Mouse (Mus musculus): ENCODE results near the gene Baz1a. TPM values are rescaled to one million over a fixed set of nuclear protein-coding genes. Genes with fewer than 3 reads are reported as not detected.
A peak's percentile ranks its signal among the peaks of the same experiment; 100 is the strongest.
"Not testable (repeated sequence)": the region's sequence is repeated elsewhere in the genome, so short reads cannot be mapped to it uniquely, and the experiment has no call there.

The Baz1a gene
- total RNA-seq, 2 experiments from 2014 or later, result 107 to 200 TPM

GRCm38 (mm10) chr12:55013031-55013430 is 1.1 kb downstream of the Baz1a start:
- ATAC-seq (ENCODE audit: poor library complexity, severe bottlenecking), result no peak

DNA sequence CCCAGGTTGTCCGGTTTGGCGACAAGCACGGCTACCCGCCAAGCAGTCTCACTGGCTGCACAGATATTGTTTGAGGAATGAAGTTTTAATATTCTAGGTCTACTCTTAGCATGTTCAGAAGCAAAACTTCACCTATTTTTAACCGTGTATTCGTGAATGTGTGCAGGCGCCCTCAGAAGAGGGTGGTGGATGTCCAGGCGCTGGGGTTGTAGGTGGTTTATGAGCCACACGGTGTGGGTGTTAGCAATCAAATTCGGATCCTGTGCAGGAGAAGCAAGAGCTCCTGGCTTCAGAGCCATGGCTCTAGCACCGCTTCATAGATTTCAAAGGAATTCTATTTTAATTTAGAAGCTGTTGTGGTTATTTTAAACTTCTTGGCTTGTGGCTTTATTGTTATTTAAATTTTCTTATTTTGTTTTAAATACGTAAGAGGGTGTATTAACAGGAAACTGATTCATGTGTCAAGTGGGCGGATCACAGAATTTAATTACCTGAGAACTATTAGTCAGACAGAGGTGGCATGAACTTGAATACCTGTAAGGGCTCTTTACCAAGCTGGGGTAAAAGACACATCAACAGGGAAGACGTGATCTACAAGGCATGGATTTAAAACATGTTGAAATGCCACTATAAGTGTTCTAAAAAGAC is 6.7 kb downstream of the Baz1a start:
- ATAC-seq (ENCODE audit: poor library complexity, severe bottlenecking), result no peak

- no peak for ATAC-seq (ENCODE audit: poor library complexity, severe bottlenecking)
These were observed 8.1 kb downstream of the Baz1a start for GRCm38 (mm10) chr12:55006071-55006470.

DNA sequence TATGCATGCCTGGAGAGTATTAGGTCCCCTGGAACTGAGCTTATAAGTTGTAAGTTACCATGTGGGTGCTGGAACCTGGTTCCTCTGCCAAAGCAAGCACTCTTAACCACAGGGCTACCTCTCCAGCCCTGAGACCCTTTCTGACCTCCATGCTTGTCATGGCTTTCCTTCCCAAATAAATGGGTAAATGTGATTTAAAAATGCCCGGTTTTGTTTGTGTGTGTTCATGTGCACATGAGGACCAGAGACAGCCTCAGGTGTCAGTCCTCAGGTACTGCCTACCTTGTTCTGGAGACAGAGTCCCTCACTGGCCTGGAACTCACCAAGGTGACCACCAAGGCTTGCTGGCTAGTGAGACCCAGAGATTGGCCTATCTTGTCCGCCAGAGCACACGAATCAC is 9.8 kb downstream of the Baz1a start:
- no peak for ATAC-seq (ENCODE audit: poor library complexity, severe bottlenecking)

DNA sequence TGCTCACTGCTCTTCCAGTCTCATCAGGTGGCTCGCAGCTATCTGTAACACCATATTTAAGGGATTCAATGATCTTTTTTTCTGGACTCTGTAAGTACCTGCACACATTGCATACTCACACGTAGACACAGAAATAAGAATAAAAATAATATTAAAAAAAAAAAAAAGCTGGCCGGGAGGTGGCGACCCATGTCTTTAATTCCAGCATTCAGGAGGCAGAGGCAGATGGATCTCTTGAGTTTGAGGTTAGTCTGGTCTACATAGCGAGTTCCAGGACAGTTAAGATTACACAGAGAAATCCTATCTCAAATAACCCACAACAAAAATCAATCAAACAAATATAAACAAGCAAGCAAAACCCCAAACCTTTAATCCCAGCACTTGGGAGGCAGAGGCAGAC is 10.3 kb downstream of the Baz1a start:
- ATAC-seq (ENCODE audit: poor library complexity, severe bottlenecking), result no peak

DNA sequence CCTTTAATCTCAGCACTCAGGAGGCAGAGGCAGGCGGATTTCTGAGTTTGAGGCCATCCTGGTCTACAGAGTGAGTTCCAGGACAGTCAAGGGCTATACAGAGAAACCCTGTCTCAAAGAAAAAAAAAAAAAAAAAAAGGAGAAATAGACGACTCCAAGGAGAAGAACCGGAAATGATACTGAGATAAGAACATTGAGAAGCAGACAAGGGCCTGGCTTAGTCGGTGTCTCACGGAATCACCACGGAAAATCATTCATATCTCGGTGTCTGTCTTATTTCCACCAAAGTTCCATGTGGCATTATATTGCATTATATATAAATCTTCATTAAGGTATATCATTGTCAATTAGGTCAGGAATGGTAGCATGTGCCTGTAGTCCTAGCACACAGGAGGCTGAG is 11.6 kb downstream of the Baz1a start:
- not testable (repeated sequence) for ATAC-seq (ENCODE audit: poor library complexity, severe bottlenecking)

DNA sequence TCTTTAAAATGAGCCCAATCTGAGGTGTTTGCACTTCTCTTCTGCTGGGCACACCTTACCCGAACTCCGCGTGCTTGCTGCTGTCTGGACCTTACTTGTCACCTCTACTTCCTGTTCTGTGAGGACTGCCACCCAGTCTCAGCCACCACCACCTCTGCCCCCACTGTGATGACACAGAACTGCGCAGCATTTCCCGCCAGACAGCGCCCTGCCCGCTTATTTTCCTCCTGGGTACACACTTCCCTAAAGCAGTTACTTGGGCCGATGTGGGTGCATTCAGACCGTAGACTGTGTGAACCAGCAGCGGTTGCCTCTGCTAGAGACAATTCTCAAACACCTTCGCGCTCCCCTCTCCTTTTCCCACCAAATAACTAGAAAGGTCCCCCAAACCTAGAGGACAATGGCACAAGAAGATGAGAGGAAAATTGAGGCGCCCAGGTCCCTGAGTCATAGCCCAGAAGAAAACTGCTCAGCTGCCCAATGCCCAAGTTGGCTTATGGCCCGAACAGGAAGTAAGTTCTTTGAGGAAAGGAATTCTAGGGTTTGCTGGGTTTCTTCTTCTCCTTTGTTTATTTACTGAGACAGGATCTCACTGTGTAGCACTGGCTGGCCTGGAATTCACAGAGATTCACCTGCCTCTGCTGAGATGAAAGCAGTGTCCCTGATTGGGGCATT is 15.0 kb downstream of the Baz1a start:
- ATAC-seq (ENCODE audit: poor library complexity, severe bottlenecking), result peak; percentile 98

GRCm38 (mm10) chr12:54998411-54998810 is 15.7 kb downstream of the Baz1a start:
- ATAC-seq (ENCODE audit: poor library complexity, severe bottlenecking), result 0 out of 2 replicates have a peak, but pooled peaks have one; percentile 13

DNA sequence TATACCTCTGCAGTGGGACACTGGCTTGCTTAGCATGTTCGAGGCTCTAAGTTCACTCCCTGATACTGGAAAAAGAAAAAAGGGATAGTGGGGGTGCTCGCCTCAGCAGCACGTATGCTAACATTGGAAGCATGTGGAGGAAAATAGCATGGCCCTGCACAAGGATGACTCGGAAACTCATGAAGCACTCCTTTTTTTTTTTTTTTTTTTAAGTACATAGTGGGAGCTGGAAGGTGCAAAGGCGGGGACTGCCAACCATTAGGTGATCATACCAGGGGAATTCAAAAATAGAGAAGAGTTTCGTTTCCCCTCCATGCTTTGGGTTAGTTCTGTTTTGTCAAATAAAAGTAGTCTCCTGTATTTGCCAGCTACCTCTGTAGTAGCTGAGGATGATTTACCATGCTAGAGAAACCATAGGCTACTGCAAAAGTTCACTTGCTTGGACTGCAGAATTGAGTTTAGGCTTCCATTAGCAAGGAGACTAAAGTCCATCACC is 17.1 kb downstream of the Baz1a start:
- ATAC-seq (ENCODE audit: poor library complexity, severe bottlenecking), result no peak

GRCm38 (mm10) chr12:54995965-54996364 is 18.2 kb downstream of the Baz1a start:
- no peak for ATAC-seq (ENCODE audit: poor library complexity, severe bottlenecking)

- ATAC-seq (ENCODE audit: poor library complexity, severe bottlenecking), result no peak
These were observed 19.7 kb downstream of the Baz1a start for GRCm38 (mm10) chr12:54994418-54994817.

DNA sequence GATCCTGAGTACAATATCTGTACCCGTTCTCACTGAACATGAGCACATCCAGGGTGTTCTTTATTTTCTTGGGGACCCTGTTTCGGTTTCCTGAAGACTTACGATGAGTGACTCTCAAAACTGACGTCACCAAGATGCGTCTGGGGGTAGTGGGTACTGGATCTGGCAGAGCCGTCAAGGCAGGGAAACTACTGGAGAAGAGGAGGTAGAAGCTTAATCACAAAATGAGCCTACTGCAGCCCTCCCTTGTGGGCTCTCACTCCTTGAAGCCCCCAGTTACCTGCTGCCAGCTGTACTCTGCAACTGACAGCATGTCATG is 20.1 kb downstream of the Baz1a start:
- no peak for ATAC-seq (ENCODE audit: poor library complexity, severe bottlenecking)

DNA sequence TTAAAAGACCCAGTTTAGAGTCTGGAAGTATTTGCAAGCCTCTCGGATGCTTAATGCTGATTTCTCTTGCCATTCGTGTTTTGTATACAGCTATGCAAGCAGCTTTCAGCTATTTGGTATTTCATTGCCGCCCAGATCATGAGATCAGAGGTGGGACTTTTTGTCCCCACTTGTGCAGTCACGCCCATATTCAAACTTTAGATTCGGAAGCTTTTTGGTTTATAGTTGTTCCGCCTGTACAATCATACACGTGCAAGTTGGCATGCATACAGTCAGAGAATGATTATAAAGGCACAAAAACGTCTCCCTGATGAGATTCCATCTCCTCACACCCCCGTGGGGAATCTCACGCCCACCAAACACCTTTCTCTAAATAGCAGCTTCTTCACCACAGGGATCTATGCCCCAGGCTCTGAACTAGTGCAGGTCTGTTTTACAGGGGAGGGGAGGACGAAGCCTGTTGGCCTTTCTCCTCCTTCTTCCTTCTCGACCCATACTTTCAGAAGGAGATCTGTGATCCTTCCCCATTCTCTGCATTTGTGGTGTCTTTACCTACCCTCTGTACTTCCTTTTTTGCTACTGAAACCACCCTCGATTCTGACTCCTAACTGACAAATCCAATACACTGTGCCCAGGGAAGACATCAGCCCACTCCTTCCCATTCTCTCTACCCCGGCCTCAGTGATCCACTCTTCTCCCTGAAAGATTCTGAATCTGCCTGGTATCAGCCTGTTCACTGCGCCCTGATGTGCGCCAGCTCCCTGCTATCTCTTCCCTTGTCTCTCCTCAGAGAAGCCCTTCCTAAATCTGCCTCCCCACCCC is 20.7 kb downstream of the Baz1a start:
- ATAC-seq (ENCODE audit: poor library complexity, severe bottlenecking), result peak; percentile 87

DNA sequence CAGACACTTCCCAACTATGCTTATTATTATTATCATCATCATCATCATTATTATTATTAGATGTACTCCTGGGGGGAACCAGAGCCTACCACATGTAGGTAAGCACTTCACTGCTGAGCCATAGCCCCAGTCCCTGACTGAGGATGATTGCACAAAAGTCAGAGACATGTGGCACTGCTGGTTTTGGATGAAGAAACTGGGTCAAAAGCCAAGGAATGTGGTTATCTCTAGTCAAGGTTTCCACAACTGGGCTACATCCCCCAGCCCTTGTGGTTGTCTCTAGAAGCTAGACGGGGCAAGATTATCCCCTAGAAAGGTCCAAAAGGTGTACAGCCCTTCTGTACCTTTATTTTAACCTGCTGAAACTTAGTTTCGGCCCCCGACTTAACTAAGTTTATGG is 21.3 kb downstream of the Baz1a start:
- ATAC-seq (ENCODE audit: poor library complexity, severe bottlenecking), result no peak

- ATAC-seq (ENCODE audit: poor library complexity, severe bottlenecking), result no peak
These were observed 25.8 kb downstream of the Baz1a start for GRCm38 (mm10) chr12:54988323-54988850.

DNA sequence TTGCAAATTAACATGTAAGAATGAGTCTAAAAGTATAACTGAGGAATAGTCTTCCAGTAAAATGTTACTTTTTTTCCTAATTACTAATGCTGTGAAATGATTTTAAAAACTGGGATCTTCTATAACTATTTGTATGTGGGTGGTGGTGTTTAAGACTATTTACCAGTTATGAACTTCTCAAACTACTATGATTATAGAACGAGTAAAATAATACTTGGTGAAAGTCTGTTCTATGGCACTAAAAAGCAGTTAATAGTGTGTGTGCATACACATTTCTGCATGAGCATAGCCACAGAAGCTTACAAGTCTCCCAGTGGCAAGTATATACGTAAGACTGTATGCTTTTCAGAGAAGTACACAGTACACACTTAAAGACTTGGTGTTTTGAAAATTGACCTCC is 27.0 kb downstream of the Baz1a start:
- ATAC-seq (ENCODE audit: poor library complexity, severe bottlenecking), result no peak

DNA sequence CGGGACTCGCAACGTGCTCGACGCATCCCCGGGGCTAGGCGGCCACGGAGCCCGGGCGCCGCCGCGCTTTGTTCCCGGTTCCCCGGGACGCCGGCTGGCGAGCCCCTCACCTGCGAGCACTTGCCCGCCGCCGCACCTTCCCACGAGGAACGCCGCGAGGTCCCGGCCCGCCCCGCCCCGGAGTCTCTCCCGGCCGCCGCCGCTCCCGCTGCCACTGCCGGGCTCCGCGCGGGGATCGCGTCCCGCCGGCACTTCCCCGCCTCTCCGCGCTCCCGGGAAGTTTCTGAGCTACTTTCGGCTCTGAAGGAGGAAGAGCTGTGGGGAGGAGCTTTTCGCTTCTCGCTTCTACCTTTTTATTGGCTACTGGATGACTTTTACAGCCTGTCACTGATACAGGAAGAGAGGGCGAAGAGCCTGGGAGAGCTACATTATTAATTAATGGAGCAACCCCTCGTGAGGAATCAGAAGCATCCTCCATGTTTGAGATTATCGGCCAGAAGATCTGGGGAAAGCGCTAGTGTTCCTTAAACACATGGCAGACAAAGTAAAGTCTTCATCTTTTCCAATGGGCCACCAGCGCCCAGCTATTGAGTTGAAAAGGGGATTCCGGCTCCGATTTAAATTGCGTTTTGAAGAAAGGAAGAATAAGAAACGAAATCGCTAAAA is 28.0 kb downstream of the Baz1a start, which contains the start of gene Gm20403:
TSS of gene Gm20403 (minus strand) at position 478 of the 666 bp plus-strand sequence.
- ATAC-seq (ENCODE audit: poor library complexity, severe bottlenecking), result peak; percentile 74

GRCm38 (mm10) chr12:54985257-54986051 is 28.7 kb downstream of the Baz1a start:
- peak; percentile 28 for ATAC-seq (ENCODE audit: poor library complexity, severe bottlenecking)

- peak; percentile 51 for ATAC-seq (ENCODE audit: poor library complexity, severe bottlenecking)
These were observed 29.4 kb downstream of the Baz1a start for GRCm38 (mm10) chr12:54984701-54985256.
